ENCODE assay signal across 10 mouse cellular contexts in genomic region chr7:71378812-71379760, GRCm38 (mm10). TPM values are rescaled to one million over a fixed set of nuclear protein-coding genes. Genes with fewer than 3 reads are reported as not detected.
DNase-seq lines count a peak whose midpoint lies in the region; ATAC-seq lines count a peak whose summit lies in the region.
"Had no signal": no experiment of that assay in that cellular context is flagged by ENCODE, and none has a peak within 500 bp of the region (broad histone marks: within the 10 kb centered on the region; RNA-seq: fewer than 3 reads in every experiment).

No protein-coding gene starts in this region.

- H3K4me1 ChIP-seq in hindbrain, embryonic 14.5 days (replicated peaks; ENCODE audit: control insufficient read depth, insufficient read depth, low read length): 0 out of 2 replicates have a peak, but pooled peaks cover 8% of the 10 kb centered on the region
- peaks cover 62% of the 10 kb centered on the region for H3K4me1 ChIP-seq in midbrain, embryonic 10.5 days

- no peak overlapping the region for H3K4me2 ChIP-seq in hindbrain, embryonic 14.5 days (replicated peaks)
- H3K4me2 ChIP-seq: heart, embryonic 15.5 days had no signal

- no peak; the same call in 1 of the 2 replicates for ATAC-seq in hindbrain, embryonic 14.5 days (ENCODE audit: low FRiP score)
- ATAC-seq in activated CD4-positive, CD25-positive, alpha-beta regulatory T cell, adult 4 months: no peak

- 51% methylated on average over 18 of the region's 18 CpGs for WGBS in hindbrain, embryonic 14.5 days
- WGBS in midbrain, embryonic 10.5 days: 54% methylated on average over 18 of the region's 18 CpGs

- H3K4me3 ChIP-seq in hindbrain, embryonic 14.5 days (replicated peaks; ENCODE audit: low read length): no peak overlapping the region
- H3K4me3 ChIP-seq in midbrain, embryonic 10.5 days: no peak overlapping the region
- H3K4me3 ChIP-seq: heart, embryonic 15.5 days had no signal

- intact Hi-C loops in gastrocnemius, postnatal 36 days (cut with DNase I): loop anchor here (5.0 kb wide), 1 partner anchor 488 kb away; no protein-coding TSS in a partner anchor
- intact Hi-C loops in left cerebral cortex, postnatal 14 days (cut with DNase I): loop anchor here (1.0 kb wide), 1 partner anchor 33 kb away; no protein-coding TSS in a partner anchor

- H3K9ac ChIP-seq in hindbrain, embryonic 14.5 days: no peak overlapping the region; the same call in 1 of the 2 replicates
- H3K9ac ChIP-seq: heart, embryonic 15.5 days had no signal

- H3K36me3 ChIP-seq in hindbrain, embryonic 14.5 days (replicated peaks; ENCODE audit: control insufficient read depth, insufficient read depth): no peaks in the 10 kb centered on the region
- H3K36me3 ChIP-seq in midbrain, embryonic 10.5 days: no peaks in the 10 kb centered on the region
- H3K36me3 ChIP-seq: heart, embryonic 15.5 days had no signal

- H3K27ac ChIP-seq in hindbrain, embryonic 14.5 days: no peak overlapping the region
- peak overlapping the region; percentile 89 for H3K27ac ChIP-seq in midbrain, embryonic 10.5 days (replicated peaks)
- H3K27ac ChIP-seq: heart, embryonic 15.5 days had no signal

- no peaks in the 10 kb centered on the region for H3K9me3 ChIP-seq in hindbrain, embryonic 14.5 days (ENCODE audit: control insufficient read depth, low read length)
- no peaks in the 10 kb centered on the region for H3K9me3 ChIP-seq in midbrain, embryonic 10.5 days (replicated peaks)
- H3K9me3 ChIP-seq: heart, embryonic 15.5 days had no signal

- no peaks in the 10 kb centered on the region for H3K27me3 ChIP-seq in hindbrain, embryonic 14.5 days (ENCODE audit: control insufficient read depth, insufficient read depth, low read length)
- H3K27me3 ChIP-seq in midbrain, embryonic 10.5 days (ENCODE audit: low read depth, poor library complexity, severe bottlenecking): peaks cover 68% of the 10 kb centered on the region
- H3K27me3 ChIP-seq: heart, embryonic 15.5 days had no signal

- peak; percentile 52 for DNase-seq in gastrocnemius, adult 18-20 months (ENCODE audit: low spot score)
- no peak for DNase-seq in gastrocnemius, postnatal 36 days
- DNase-seq in R1 (ENCODE audit: low read depth, low spot score): peak; percentile 59
- peak; percentile 57 for DNase-seq in embryo, embryonic 9.5 days (ENCODE audit: extremely low spot score)
- peak; percentile 80 for DNase-seq in hindbrain, embryonic 14.5 days (ENCODE audit: low spot score)
- peak; percentile 53 to 55 for DNase-seq in left cerebral cortex, postnatal 14 days (ENCODE audit: low spot score in 2 of 2)
- DNase-seq in midbrain, embryonic 10.5 days (ENCODE audit: low spot score): peak; percentile 45

RNA-seq across cellular contexts. Expression of gene Gm10295, which starts 27.8 kb away (rescaled TPM):
- not detected for total RNA-seq in gastrocnemius, adult 18-20 months (2021)
- not detected for total RNA-seq in gastrocnemius, postnatal 36 days (2021)
- not detected in 2 replicates for polyA plus RNA-seq in hindbrain, embryonic 14.5 days (2014; fragmentation: Nextera tagmentation; extraction: Ambion mirVana)
- total RNA-seq in left cerebral cortex, postnatal 14 days (2021): not detected
- polyA plus RNA-seq in midbrain, embryonic 10.5 days (2016; fragmentation: Nextera tagmentation; extraction: Ambion mirVana): not detected in 2 replicates
- not detected for polyA plus RNA-seq in activated CD4-positive, CD25-positive, alpha-beta regulatory T cell, adult 4 months (2017; shearing (Covaris generic))
- polyA plus RNA-seq: heart, embryonic 15.5 days; spleen, adult 2 months had no signal

Comparison
In these comparisons a context has a peak if more than half of its experiments do, and no peak if none do; other contexts are left out.
1. DNase-seq: peak in gastrocnemius, adult 18-20 months (single experiment), R1 (single experiment), embryo, embryonic 9.5 days (single experiment), hindbrain, embryonic 14.5 days (single experiment), left cerebral cortex, postnatal 14 days (2 of 2) and midbrain, embryonic 10.5 days (single experiment); none in gastrocnemius, postnatal 36 days (0 of 2).